Mouse (Mus musculus) intestine, postnatal 0 days (tissue): Measurements from ENCODE around the gene Nipsnap2. TPM values are rescaled to one million over a fixed set of nuclear protein-coding genes. Genes with fewer than 3 reads are reported as not detected.

Source experiments
- ATAC-seq: fragments of 200-750 bp; cut with Nextera tagmentation; 2 replicates; pipeline ENCODE4 v1.8.0; 2017; ENCODE audit warnings: mild to moderate bottlenecking, moderate TSS enrichment, moderate library complexity
- H3K27ac ChIP-seq: fragments of 300-500 bp; sonication (generic); 2 replicates; pipeline ENCODE4 v1.5.1; 2014; ENCODE audit warnings: mild to moderate bottlenecking, low read depth, low read length, moderate library complexity
- H3K27me3 ChIP-seq: fragments of 300-500 bp; sonication (generic); replicated peaks from 2 replicates; pipeline ENCODE4 v1.6.1; 2014; ENCODE audit warnings: low read length, mixed read lengths; ENCODE audit not compliant: control insufficient read depth, insufficient read depth
- H3K36me3 ChIP-seq: fragments of 300-500 bp; sonication (generic); 2 replicates; pipeline ENCODE4 v1.6.1; 2014; ENCODE audit warnings: mild to moderate bottlenecking, moderate library complexity; ENCODE audit not compliant: control insufficient read depth, insufficient read depth
- H3K4me1 ChIP-seq: fragments of 300-500 bp; sonication (generic); replicated peaks from 2 replicates; pipeline ENCODE4 v1.6.1; 2014; ENCODE audit warnings: antibody characterized with exemption, low read length, mixed read lengths; ENCODE audit not compliant: control insufficient read depth, insufficient read depth
- H3K4me2 ChIP-seq: fragments of 300-500 bp; sonication (generic); replicated peaks from 2 replicates; pipeline ENCODE4 v1.6.1; 2014; ENCODE audit warnings: low read depth, mild to moderate bottlenecking, moderate library complexity
- H3K4me3 ChIP-seq: fragments of 300-500 bp; sonication (generic); 2 replicates; pipeline ENCODE4 v1.5.1; 2014; ENCODE audit warnings: low read depth, low read length
- H3K9ac ChIP-seq: fragments of 300-500 bp; sonication (generic); 2 replicates; pipeline ENCODE4 v1.6.1; 2014; ENCODE audit warnings: mild to moderate bottlenecking, low read depth, low read length
- H3K9me3 ChIP-seq: fragments of 300-500 bp; sonication (generic); 2 replicates; pipeline ENCODE4 v1.6.1; 2016; ENCODE audit warnings: mixed run types; ENCODE audit not compliant: control insufficient read depth
- CTCF ChIP-seq: sonication (generic); IDR thresholded peaks from 2 replicates; pipeline ENCODE4 v1.5.1; 2016; ENCODE audit warnings: low read depth, mild to moderate bottlenecking, control low read depth, antibody characterized with exemption, moderate library complexity
- WGBS: fragments of 180-500 bp; shearing (Covaris S2); extraction: QIAGEN DNeasy Blood & Tissue Kit; methylation state at CpG from one replicate; pipeline ENCODE4 v1.1.7; 2014; 5-methylcytosine and 5-hydroxymethylcytosine counted together
- polyA plus RNA-seq: library from polyadenylated mRNA; unstranded; fragments of >200 nt; fragmentation: Nextera tagmentation; extraction: Ambion mirVana; gene quantifications from 2 replicates; pipeline ENCODE4 v1.2.1, GENCODE M21; 2015

Gene Nipsnap2
- polyA plus RNA-seq, 1 experiment from 2014 or later, result 51.0 TPM

DNA sequence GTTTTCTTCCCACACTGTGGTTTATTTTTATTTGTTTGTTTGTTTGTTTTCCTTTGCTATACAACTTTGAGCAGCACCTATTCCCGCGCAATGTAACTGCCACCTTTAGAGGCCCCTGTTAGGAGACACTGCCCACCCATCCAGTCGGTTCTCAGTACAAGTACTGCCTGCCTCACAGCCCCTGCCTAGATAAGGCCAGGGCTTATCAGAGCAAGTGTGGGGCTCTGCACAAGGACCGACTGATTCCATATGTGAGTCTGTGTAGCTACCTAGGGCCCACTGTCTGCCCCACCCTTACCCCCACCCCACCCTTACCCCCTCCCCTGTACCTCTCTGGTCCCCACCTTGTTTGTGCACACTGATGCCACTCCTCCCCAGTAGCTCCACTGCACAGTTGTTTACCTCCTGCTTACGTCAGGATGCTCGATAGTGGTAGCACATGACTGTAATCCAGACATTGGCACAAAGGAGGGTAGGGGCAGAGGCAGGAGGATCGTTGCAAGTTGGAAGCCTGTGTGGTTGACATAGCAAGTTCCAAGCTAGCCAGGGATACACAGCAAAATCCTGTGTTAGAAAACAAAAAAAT, 18.1 kb downstream of the Nipsnap2 start:
- WGBS, result 37% methylated on average over 7 of the region's 7 CpGs
- H3K9me3 ChIP-seq, result no peaks in the 10 kb centered on the region
- TF ChIP-seq CTCF, result no peak
- H3K4me3 ChIP-seq, result no peak overlapping the region
- peak; percentile 41; the same call in 1 of the 2 replicates for ATAC-seq
- no peaks in the 10 kb centered on the region for H3K27me3 ChIP-seq
- peaks cover 27% of the 10 kb centered on the region for H3K36me3 ChIP-seq
- H3K9ac ChIP-seq, result no peak overlapping the region
- no peaks in the 10 kb centered on the region for H3K4me1 ChIP-seq
- H3K4me2 ChIP-seq, result no peak overlapping the region
- H3K27ac ChIP-seq, result no peak overlapping the region

DNA sequence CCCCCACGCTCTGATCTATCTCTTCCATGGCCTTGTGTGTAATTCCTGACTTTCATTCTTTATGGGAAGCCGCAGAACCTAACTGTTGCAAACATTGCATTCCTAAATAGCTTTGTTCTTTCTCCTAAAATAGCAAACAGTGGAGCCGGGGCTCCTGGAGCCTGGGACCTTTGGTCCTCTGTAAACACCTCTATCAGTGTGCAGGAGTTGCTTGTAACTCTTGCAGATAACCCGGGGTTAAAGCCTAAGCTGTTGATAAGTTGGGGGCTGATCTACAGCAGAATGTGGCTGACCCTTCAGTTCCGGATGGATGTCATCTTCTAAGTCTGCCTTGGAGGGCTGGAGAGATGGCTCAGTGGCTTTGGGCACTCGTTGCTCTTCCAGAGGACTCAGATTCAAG, 19.2 kb downstream of the Nipsnap2 start:
- ATAC-seq, result no peak
- peaks cover 34% of the 10 kb centered on the region for H3K36me3 ChIP-seq
- no peaks in the 10 kb centered on the region for H3K27me3 ChIP-seq
- H3K4me2 ChIP-seq, result peak overlapping the region; percentile 41
- H3K9ac ChIP-seq, result no peak overlapping the region
- H3K4me1 ChIP-seq, result no peaks in the 10 kb centered on the region
- WGBS, result 16% methylated on average over 6 of the region's 6 CpGs
- no peaks in the 10 kb centered on the region for H3K9me3 ChIP-seq
- no peak for TF ChIP-seq CTCF
- H3K27ac ChIP-seq, result no peak overlapping the region
- no peak overlapping the region for H3K4me3 ChIP-seq

DNA sequence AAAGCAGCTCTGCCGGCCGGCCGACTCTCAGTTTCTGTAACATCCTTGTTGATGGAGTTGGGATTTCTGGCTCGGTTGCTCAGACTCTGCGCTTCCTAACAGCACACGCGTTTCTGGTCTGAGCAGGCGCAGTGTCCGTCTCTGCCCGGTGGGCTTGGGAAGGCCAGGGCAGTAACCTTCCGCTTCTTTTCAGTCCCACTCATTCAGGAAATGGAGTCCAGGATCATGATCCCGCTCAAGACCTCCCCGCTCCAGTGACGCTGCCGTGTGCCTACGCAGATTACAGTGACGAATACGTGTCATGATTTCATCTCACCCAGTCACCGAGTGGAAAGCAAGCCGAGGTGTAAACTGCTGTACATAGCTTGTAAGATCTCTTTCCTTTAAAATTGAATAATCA, 32.0 kb downstream of the Nipsnap2 start:
- H3K4me2 ChIP-seq, result no peak overlapping the region
- 95% methylated on average over 20 of the region's 20 CpGs for WGBS
- TF ChIP-seq CTCF, result no peak

GRCm38 (mm10) chr5:129759929-129760480, 35.1 kb downstream of the Nipsnap2 start:
- H3K27ac ChIP-seq, result no peak overlapping the region
- no peak overlapping the region for H3K4me3 ChIP-seq
- no peak overlapping the region for H3K4me2 ChIP-seq
- no peaks in the 10 kb centered on the region for H3K27me3 ChIP-seq
- no peaks in the 10 kb centered on the region for H3K4me1 ChIP-seq
- no peak overlapping the region for H3K9ac ChIP-seq
- no peaks in the 10 kb centered on the region for H3K9me3 ChIP-seq
- no peak for ATAC-seq
- 67% methylated on average over 13 of the region's 13 CpGs for WGBS
- H3K36me3 ChIP-seq, result peaks cover 30% of the 10 kb centered on the region
- TF ChIP-seq CTCF, result no peak

More for the DNA sequence above, 32.0 kb downstream of the Nipsnap2 start:
- ATAC-seq, result no peak
- Histone ChIP-seq H3K27me3 (no peaks in the 10 kb centered on the region), H3K4me1 (no peaks in the 10 kb centered on the region), H3K9me3 (no peaks in the 10 kb centered on the region), H3K4me3 (no peak overlapping the region), H3K27ac (no peak overlapping the region), H3K9ac (no peak overlapping the region), H3K36me3 (peaks cover 31% of the 10 kb centered on the region)

- no peaks in the 10 kb centered on the region for H3K4me1 ChIP-seq
- H3K9ac ChIP-seq, result no peak overlapping the region
- no peak overlapping the region for H3K27ac ChIP-seq
- no peaks in the 10 kb centered on the region for H3K27me3 ChIP-seq
- no peaks in the 10 kb centered on the region for H3K9me3 ChIP-seq
- peaks cover 23% of the 10 kb centered on the region for H3K36me3 ChIP-seq
- WGBS, result 75% methylated on average over 18 of the region's 18 CpGs
- H3K4me3 ChIP-seq, result no peak overlapping the region
- no peak overlapping the region for H3K4me2 ChIP-seq
- no peak for TF ChIP-seq CTCF
- ATAC-seq, result no peak
These were observed 37.1 kb downstream of the Nipsnap2 start for GRCm38 (mm10) chr5:129761865-129762540.

DNA sequence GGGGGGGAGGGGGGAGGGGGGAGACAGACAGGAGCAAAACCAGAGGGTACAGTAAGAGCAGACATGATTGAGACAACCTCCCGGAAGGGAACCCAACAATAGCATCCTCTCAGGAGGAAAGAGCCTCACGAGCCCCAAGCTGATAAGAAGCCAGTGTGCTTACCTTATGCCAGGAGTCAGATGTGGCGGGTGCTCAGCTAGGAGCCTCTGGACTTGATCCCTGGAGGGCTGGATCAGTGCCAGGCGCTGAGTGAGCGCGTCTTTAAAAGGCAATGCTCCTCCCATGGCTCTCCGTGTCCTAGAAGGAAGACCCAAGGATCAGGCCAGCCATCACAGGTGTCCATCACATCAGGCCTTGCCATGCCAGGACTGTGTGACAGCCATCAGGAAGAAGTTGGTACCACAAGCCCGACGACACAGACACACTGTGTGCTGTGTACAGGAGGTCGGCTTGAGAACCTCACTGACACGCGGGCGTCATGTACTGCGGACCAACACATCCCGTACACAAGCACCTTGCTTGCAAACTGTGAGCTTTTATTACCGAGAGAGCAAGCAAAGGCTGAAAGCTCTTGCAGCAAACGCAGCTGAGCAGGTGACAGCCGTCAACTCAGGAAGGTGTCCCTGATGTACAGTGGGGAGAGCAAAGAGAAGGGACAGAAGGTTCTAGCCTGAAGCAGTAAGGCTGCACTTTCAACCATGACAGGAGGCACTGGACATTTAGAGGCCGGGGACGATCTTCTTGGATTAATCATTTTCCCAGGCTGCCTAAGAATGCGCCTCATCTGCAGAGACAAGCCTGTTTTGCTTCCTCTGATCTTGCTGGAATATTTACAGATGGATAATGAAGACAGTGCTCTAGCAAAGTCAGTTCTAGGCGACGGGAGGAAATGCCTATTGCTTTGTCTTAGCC, 45.8 kb downstream of the Nipsnap2 start:
- no peak for TF ChIP-seq CTCF
- no peaks in the 10 kb centered on the region for H3K4me1 ChIP-seq
- H3K27me3 ChIP-seq, result no peaks in the 10 kb centered on the region
- no peaks in the 10 kb centered on the region for H3K36me3 ChIP-seq
- ATAC-seq, result peak; percentile 71
- H3K9me3 ChIP-seq, result no peaks in the 10 kb centered on the region
- no peak overlapping the region for H3K27ac ChIP-seq
- peak overlapping the region; percentile 21 for H3K4me2 ChIP-seq
- WGBS, result 51% methylated on average over 23 of the region's 23 CpGs
- no peak overlapping the region for H3K4me3 ChIP-seq
- H3K9ac ChIP-seq, result no peak overlapping the region
